Mouse (Mus musculus): ENCODE measurements around the gene Jade1. TPM values are rescaled to one million over a fixed set of nuclear protein-coding genes. Genes with fewer than 3 reads are reported as not detected.
A peak's percentile ranks its signal among the peaks of the same experiment; 100 is the strongest.

Gene Jade1
- polyA plus RNA-seq, 1 experiment from 2014 or later, result 9.0 TPM

- Histone ChIP-seq H3K9ac (ENCODE audit: low read length) (no peak overlapping the region), H3K27ac (replicated peaks) (no peak overlapping the region), H3K4me2 (replicated peaks; ENCODE audit: low read depth) (no peak overlapping the region), H3K9me3 (ENCODE audit: control insufficient read depth, low read length) (no peaks in the 10 kb centered on the region), H3K4me3 (ENCODE audit: low read depth, low read length) (no peak overlapping the region), H3K4me1 (replicated peaks; ENCODE audit: control insufficient read depth, insufficient read depth) (no peaks in the 10 kb centered on the region), H3K27me3 (ENCODE audit: control insufficient read depth, insufficient read depth, low read length) (no peaks in the 10 kb centered on the region), H3K36me3 (ENCODE audit: control insufficient read depth, insufficient read depth, low read length) (no peaks in the 10 kb centered on the region)
- DNase-seq (ENCODE audit: low spot score) (no peak), ATAC-seq (ENCODE audit: low FRiP score, low TSS enrichment) (no peak)
- TF ChIP-seq EP300 (optimal IDR thresholded peaks at IDR 0.05) (no peak), CTCF (IDR thresholded peaks at IDR 0.05; ENCODE audit: low read depth) (no peak)
- 89% methylated on average over 6 of the region's 6 CpGs for WGBS
Measured at GRCm38 (mm10) chr3:41560489-41560888, 5.0 kb downstream of the Jade1 start.

- 86% methylated on average over 5 of the region's 5 CpGs for WGBS
- Histone ChIP-seq H3K36me3 (ENCODE audit: control insufficient read depth, insufficient read depth, low read length) (no peaks in the 10 kb centered on the region), H3K27me3 (ENCODE audit: control insufficient read depth, insufficient read depth, low read length) (no peaks in the 10 kb centered on the region), H3K9me3 (ENCODE audit: control insufficient read depth, low read length) (no peaks in the 10 kb centered on the region), H3K4me1 (replicated peaks; ENCODE audit: control insufficient read depth, insufficient read depth) (no peaks in the 10 kb centered on the region), H3K9ac (ENCODE audit: low read length) (no peak overlapping the region), H3K4me2 (replicated peaks; ENCODE audit: low read depth) (no peak overlapping the region), H3K27ac (replicated peaks) (no peak overlapping the region), H3K4me3 (ENCODE audit: low read depth, low read length) (no peak overlapping the region)
- DNase-seq (ENCODE audit: low spot score) (no peak), ATAC-seq (ENCODE audit: low FRiP score, low TSS enrichment) (no peak)
- no peak for TF ChIP-seq EP300 (optimal IDR thresholded peaks at IDR 0.05)
- TF ChIP-seq CTCF (IDR thresholded peaks at IDR 0.05; ENCODE audit: low read depth), result no peak
Measured at GRCm38 (mm10) chr3:41561787-41562186, 6.3 kb downstream of the Jade1 start.

GRCm38 (mm10) chr3:41563211-41563931 is 7.8 kb downstream of the Jade1 start:
- H3K27me3 ChIP-seq (ENCODE audit: control insufficient read depth, insufficient read depth, low read length), result no peaks in the 10 kb centered on the region
- H3K4me2 ChIP-seq (replicated peaks; ENCODE audit: low read depth), result peak overlapping the region; percentile 95
- no peaks in the 10 kb centered on the region for H3K4me1 ChIP-seq (replicated peaks; ENCODE audit: control insufficient read depth, insufficient read depth)
- peak overlapping the region; percentile 96 for H3K27ac ChIP-seq (replicated peaks)
- WGBS, result under 1% methylated on average over 44 of the region's 81 CpGs
- H3K9me3 ChIP-seq (ENCODE audit: control insufficient read depth, low read length), result no peaks in the 10 kb centered on the region
- TF ChIP-seq CTCF (IDR thresholded peaks at IDR 0.05; ENCODE audit: low read depth), result peak; percentile 75
- TF ChIP-seq EP300 (optimal IDR thresholded peaks at IDR 0.05), result no peak
- peak overlapping the region; percentile 86 for H3K9ac ChIP-seq (ENCODE audit: low read length)
- H3K36me3 ChIP-seq (ENCODE audit: control insufficient read depth, insufficient read depth, low read length), result no peaks in the 10 kb centered on the region
- peak; percentile 84 for DNase-seq (ENCODE audit: low spot score)
- peak; percentile 77 for ATAC-seq (ENCODE audit: low FRiP score, low TSS enrichment)
- peak overlapping the region; percentile 77 for H3K4me3 ChIP-seq (ENCODE audit: low read depth, low read length)

- WGBS, result 0% methylated on average over 7 of the region's 7 CpGs
- no peaks in the 10 kb centered on the region for H3K9me3 ChIP-seq (ENCODE audit: control insufficient read depth, low read length)
- TF ChIP-seq CTCF (IDR thresholded peaks at IDR 0.05; ENCODE audit: low read depth) (no peak), EP300 (optimal IDR thresholded peaks at IDR 0.05) (no peak)
- H3K27ac ChIP-seq (replicated peaks), result peak overlapping the region; percentile 96
- peak overlapping the region; percentile 77 for H3K4me3 ChIP-seq (ENCODE audit: low read depth, low read length)
- no peaks in the 10 kb centered on the region for H3K27me3 ChIP-seq (ENCODE audit: control insufficient read depth, insufficient read depth, low read length)
- peak overlapping the region; percentile 95 for H3K4me2 ChIP-seq (replicated peaks; ENCODE audit: low read depth)
- H3K9ac ChIP-seq (ENCODE audit: low read length), result peak overlapping the region; percentile 86
- no peak for ATAC-seq (ENCODE audit: low FRiP score, low TSS enrichment)
- no peaks in the 10 kb centered on the region for H3K36me3 ChIP-seq (ENCODE audit: control insufficient read depth, insufficient read depth, low read length)
- H3K4me1 ChIP-seq (replicated peaks; ENCODE audit: control insufficient read depth, insufficient read depth), result no peaks in the 10 kb centered on the region
- DNase-seq (ENCODE audit: low spot score), result no peak
Measured at GRCm38 (mm10) chr3:41563997-41564396, 8.5 kb downstream of the Jade1 start.

GRCm38 (mm10) chr3:41564471-41565213 is 9.1 kb downstream of the Jade1 start:
- DNase-seq (ENCODE audit: low spot score) (peak; percentile 90), ATAC-seq (ENCODE audit: low FRiP score, low TSS enrichment) (peak; percentile 79)
- peak overlapping the region; percentile 79 for H3K9ac ChIP-seq (ENCODE audit: low read length)
- no peaks in the 10 kb centered on the region for H3K36me3 ChIP-seq (ENCODE audit: control insufficient read depth, insufficient read depth, low read length)
- no peaks in the 10 kb centered on the region for H3K27me3 ChIP-seq (ENCODE audit: control insufficient read depth, insufficient read depth, low read length)
- H3K4me1 ChIP-seq (replicated peaks; ENCODE audit: control insufficient read depth, insufficient read depth), result no peaks in the 10 kb centered on the region
- TF ChIP-seq EP300 (optimal IDR thresholded peaks at IDR 0.05) (no peak), CTCF (IDR thresholded peaks at IDR 0.05; ENCODE audit: low read depth) (peak; percentile 32; the same call in 1 of the 2 replicates)
- H3K4me3 ChIP-seq (ENCODE audit: low read depth, low read length), result peak overlapping the region; percentile 77
- peak overlapping the region; percentile 96 for H3K27ac ChIP-seq (replicated peaks)
- WGBS, result under 1% methylated on average over 43 of the region's 60 CpGs
- no peaks in the 10 kb centered on the region for H3K9me3 ChIP-seq (ENCODE audit: control insufficient read depth, low read length)
- peak overlapping the region; percentile 95 for H3K4me2 ChIP-seq (replicated peaks; ENCODE audit: low read depth)

GRCm38 (mm10) chr3:41565410-41565823 is 9.9 kb downstream of the Jade1 start:
- DNase-seq (ENCODE audit: low spot score) (peak; percentile 90), ATAC-seq (ENCODE audit: low FRiP score, low TSS enrichment) (peak; percentile 63)
- H3K9ac ChIP-seq (ENCODE audit: low read length), result peak overlapping the region; percentile 79
- peak; percentile 17; the same call in 1 of the 2 replicates for TF ChIP-seq CTCF (IDR thresholded peaks at IDR 0.05; ENCODE audit: low read depth)
- TF ChIP-seq EP300 (optimal IDR thresholded peaks at IDR 0.05), result no peak
- no peaks in the 10 kb centered on the region for H3K27me3 ChIP-seq (ENCODE audit: control insufficient read depth, insufficient read depth, low read length)
- H3K4me3 ChIP-seq (ENCODE audit: low read depth, low read length), result peak overlapping the region; percentile 77
- no peaks in the 10 kb centered on the region for H3K4me1 ChIP-seq (replicated peaks; ENCODE audit: control insufficient read depth, insufficient read depth)
- H3K9me3 ChIP-seq (ENCODE audit: control insufficient read depth, low read length), result no peaks in the 10 kb centered on the region
- 0% methylated on average over 20 of the region's 61 CpGs for WGBS
- peak overlapping the region; percentile 96 for H3K27ac ChIP-seq (replicated peaks)
- peak overlapping the region; percentile 95 for H3K4me2 ChIP-seq (replicated peaks; ENCODE audit: low read depth)
- H3K36me3 ChIP-seq (ENCODE audit: control insufficient read depth, insufficient read depth, low read length), result no peaks in the 10 kb centered on the region

Measured in stomach, postnatal 0 days (tissue).